10 mouse cellular contexts compared by ENCODE assay signal in genomic region chr5:64738096-64738780, GRCm38 (mm10).
A peak's percentile ranks its signal among the peaks of the same experiment; 100 is the strongest.
DNase-seq lines count a peak whose midpoint lies in the region; ATAC-seq and TF ChIP-seq lines count a peak whose summit lies in the region.
"Had no signal": no experiment of that assay in that cellular context is flagged by ENCODE, and none has a peak within 500 bp of the region (broad histone marks: within the 10 kb centered on the region; RNA-seq: fewer than 3 reads in every experiment).

No protein-coding gene starts in this region.

- WGBS in forebrain, embryonic 11.5 days, result 11% methylated on average over 11 of the region's 11 CpGs
- WGBS in limb, embryonic 11.5 days, result 22% methylated on average over 11 of the region's 11 CpGs
- 21% methylated on average over 11 of the region's 11 CpGs for WGBS in stomach, embryonic 15.5 days

- ATAC-seq in forebrain, embryonic 11.5 days (replicated peaks; ENCODE audit: low FRiP score), result 0 out of 2 replicates have a peak, but pooled peaks have one; percentile 32
- ATAC-seq in limb, embryonic 11.5 days (ENCODE audit: insufficient number of reproducible peaks, low FRiP score, low TSS enrichment, low read depth), result peak; percentile 41; the same call in 1 of the 2 replicates
- ATAC-seq in stomach, embryonic 15.5 days (ENCODE audit: insufficient read depth, low FRiP score, low read depth), result no peak
- ATAC-seq: Patski had no signal

- H3K9me3 ChIP-seq in forebrain, embryonic 11.5 days (ENCODE audit: control insufficient read depth, low read length), result no peaks in the 10 kb centered on the region
- H3K9me3 ChIP-seq in limb, embryonic 11.5 days (ENCODE audit: control insufficient read depth, low read length), result no peaks in the 10 kb centered on the region
- no peaks in the 10 kb centered on the region for H3K9me3 ChIP-seq in stomach, embryonic 15.5 days

- no peaks in the 10 kb centered on the region for H3K27me3 ChIP-seq in forebrain, embryonic 11.5 days (ENCODE audit: control insufficient read depth, insufficient read depth, low read length)
- no peaks in the 10 kb centered on the region for H3K27me3 ChIP-seq in limb, embryonic 11.5 days (ENCODE audit: control insufficient read depth, insufficient read depth, low read length)
- no peaks in the 10 kb centered on the region for H3K27me3 ChIP-seq in stomach, embryonic 15.5 days (replicated peaks)
- H3K27me3 ChIP-seq: Patski had no signal

- 0 out of 2 replicates have a peak overlapping the region, but pooled peaks have one; percentile 5 for H3K27ac ChIP-seq in layer of hippocampus, adult 2 months
- peak overlapping the region; percentile 5; the same call in 1 of the 2 replicates for H3K27ac ChIP-seq in forebrain, embryonic 11.5 days (ENCODE audit: low read depth, low read length)
- no peak overlapping the region for H3K27ac ChIP-seq in limb, embryonic 11.5 days (replicated peaks; ENCODE audit: low read depth, low read length)
- 0 out of 2 replicates have a peak overlapping the region, but pooled peaks have one; percentile 72 for H3K27ac ChIP-seq in stomach, embryonic 15.5 days

- no peaks in the 10 kb centered on the region for H3K36me3 ChIP-seq in forebrain, embryonic 11.5 days (ENCODE audit: control insufficient read depth, insufficient read depth, low read length)
- no peaks in the 10 kb centered on the region for H3K36me3 ChIP-seq in limb, embryonic 11.5 days (ENCODE audit: control insufficient read depth, insufficient read depth, low read length)
- H3K36me3 ChIP-seq in stomach, embryonic 15.5 days, result no peaks in the 10 kb centered on the region

- no peak overlapping the region for H3K9ac ChIP-seq in forebrain, embryonic 11.5 days (ENCODE audit: low read length)
- no peak overlapping the region for H3K9ac ChIP-seq in limb, embryonic 11.5 days (ENCODE audit: low read length)
- H3K9ac ChIP-seq in stomach, embryonic 15.5 days, result no peak overlapping the region

- H3K4me2 ChIP-seq in forebrain, embryonic 11.5 days (ENCODE audit: low read depth, low read length, severe bottlenecking), result 0 out of 2 replicates have a peak overlapping the region, but pooled peaks have one; percentile 5
- no peak overlapping the region for H3K4me2 ChIP-seq in limb, embryonic 11.5 days (ENCODE audit: low read depth, severe bottlenecking)
- H3K4me2 ChIP-seq in stomach, embryonic 15.5 days, result peak overlapping the region; percentile 30

- no peak for TF ChIP-seq CTCF in layer of hippocampus, adult 2 months (conservative IDR thresholded peaks at IDR 0.05)

- peaks cover 11% of the 10 kb centered on the region for H3K4me1 ChIP-seq in forebrain, embryonic 11.5 days (replicated peaks; ENCODE audit: control insufficient read depth, insufficient read depth, low read length)
- peaks cover 21% of the 10 kb centered on the region for H3K4me1 ChIP-seq in limb, embryonic 11.5 days (ENCODE audit: control insufficient read depth, insufficient read depth, low read length)
- peaks cover 25% of the 10 kb centered on the region for H3K4me1 ChIP-seq in stomach, embryonic 15.5 days

- H3K4me3 ChIP-seq in layer of hippocampus, adult 2 months, result no peak overlapping the region
- H3K4me3 ChIP-seq in forebrain, embryonic 11.5 days (ENCODE audit: low read depth, low read length), result no peak overlapping the region
- no peak overlapping the region for H3K4me3 ChIP-seq in limb, embryonic 11.5 days (ENCODE audit: low read depth, low read length)
- H3K4me3 ChIP-seq in stomach, embryonic 15.5 days (replicated peaks), result no peak overlapping the region

- DNase-seq in layer of hippocampus, adult 2 months (ENCODE audit: low spot score in 2 of 2), result no peak
- no peak for DNase-seq in layer of hippocampus, adult 9-11 months
- DNase-seq in forebrain, embryonic 11.5 days (ENCODE audit: low spot score), result no peak
- peak; percentile 44 for DNase-seq in limb, embryonic 11.5 days (ENCODE audit: low spot score)
- no peak for DNase-seq in urinary bladder, postnatal 10 days (ENCODE audit: low spot score)
- no peak for DNase-seq in Muller cell, postnatal 12 days (ENCODE audit: inconsistent ontology term)
- DNase-seq in adrenal gland, postnatal 14 days, result no peak
- DNase-seq: liver had no signal
